Mouse (Mus musculus) lung, postnatal 0 days (tissue): Measurements from ENCODE around the gene Gcc2.

Source experiments
- CTCF ChIP-seq: IDR thresholded peaks from 2 replicates; pipeline ENCODE4 v1.5.1; 2016; ENCODE audit warnings: antibody characterized with exemption, mild to moderate bottlenecking
- EP300 ChIP-seq: IDR thresholded peaks from 2 replicates; pipeline ENCODE4 v1.6.1; 2016; ENCODE audit warnings: antibody characterized with exemption, mild to moderate bottlenecking, control low read depth

DNA sequence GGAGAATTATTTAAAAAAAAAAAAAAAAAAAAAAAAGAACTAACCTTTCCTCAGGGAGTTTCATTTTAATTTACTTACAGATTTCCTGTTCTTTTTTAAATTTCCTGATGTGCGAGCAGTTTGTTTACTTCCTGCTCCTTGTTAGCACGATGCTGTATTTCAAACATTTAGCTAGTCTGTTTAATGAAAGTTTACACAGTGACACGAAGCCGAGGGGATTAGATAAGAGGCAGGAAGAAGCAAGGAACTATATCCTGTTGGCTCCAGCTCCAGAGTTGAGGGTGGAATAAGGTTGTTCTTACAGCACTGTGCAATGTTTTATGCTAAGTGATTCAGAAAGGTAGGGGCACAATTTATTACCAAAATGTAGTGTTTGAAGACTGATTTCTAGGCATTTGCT is 657 bp downstream of the Gcc2 start:
- TF ChIP-seq CTCF (no peak), EP300 (peak; percentile 97)
